Mouse (Mus musculus) cerebellum, postnatal 14 days (tissue): ENCODE measurements around the gene Gli3.

Experiments
- DNase-seq, 2 experiments: peaks; one replicate each; pipeline ENCODE4 v3.0.0; 2021; ENCODE audit warnings: mixed read lengths in 2 of 2

The Gli3 gene

GRCm38 (mm10) chr13:15495820-15496219, 32.8 kb downstream of the Gli3 start:
- DNase-seq = no peak

DNA sequence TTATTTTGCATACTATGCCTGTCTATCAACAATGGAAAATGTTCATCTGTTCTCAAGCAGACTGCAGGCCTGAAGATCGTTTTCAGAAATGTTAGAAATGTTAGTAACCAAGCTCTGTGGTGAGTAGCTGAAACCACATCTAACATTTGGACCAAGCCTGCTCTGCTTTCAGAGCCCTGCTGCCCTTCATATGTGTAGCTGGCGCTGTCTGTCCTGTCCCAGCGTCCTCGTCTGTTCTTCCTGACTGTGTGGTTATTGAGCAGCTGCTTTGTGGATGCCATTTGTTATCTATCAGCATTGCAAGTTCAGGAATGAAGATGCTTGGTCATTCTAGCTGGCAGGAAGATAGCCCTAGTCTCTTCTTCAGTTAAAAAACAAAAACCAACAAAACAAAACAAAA, 35.3 kb downstream of the Gli3 start:
- DNase-seq = peak in 1 of 2 experiments; percentile 7

- no peak for DNase-seq
Measured at GRCm38 (mm10) chr13:15510925-15511324, 47.9 kb downstream of the Gli3 start.

GRCm38 (mm10) chr13:15513114-15513513, 50.1 kb downstream of the Gli3 start:
- DNase-seq = no peak

GRCm38 (mm10) chr13:15514082-15514481, 51.0 kb downstream of the Gli3 start:
- no peak for DNase-seq

DNA sequence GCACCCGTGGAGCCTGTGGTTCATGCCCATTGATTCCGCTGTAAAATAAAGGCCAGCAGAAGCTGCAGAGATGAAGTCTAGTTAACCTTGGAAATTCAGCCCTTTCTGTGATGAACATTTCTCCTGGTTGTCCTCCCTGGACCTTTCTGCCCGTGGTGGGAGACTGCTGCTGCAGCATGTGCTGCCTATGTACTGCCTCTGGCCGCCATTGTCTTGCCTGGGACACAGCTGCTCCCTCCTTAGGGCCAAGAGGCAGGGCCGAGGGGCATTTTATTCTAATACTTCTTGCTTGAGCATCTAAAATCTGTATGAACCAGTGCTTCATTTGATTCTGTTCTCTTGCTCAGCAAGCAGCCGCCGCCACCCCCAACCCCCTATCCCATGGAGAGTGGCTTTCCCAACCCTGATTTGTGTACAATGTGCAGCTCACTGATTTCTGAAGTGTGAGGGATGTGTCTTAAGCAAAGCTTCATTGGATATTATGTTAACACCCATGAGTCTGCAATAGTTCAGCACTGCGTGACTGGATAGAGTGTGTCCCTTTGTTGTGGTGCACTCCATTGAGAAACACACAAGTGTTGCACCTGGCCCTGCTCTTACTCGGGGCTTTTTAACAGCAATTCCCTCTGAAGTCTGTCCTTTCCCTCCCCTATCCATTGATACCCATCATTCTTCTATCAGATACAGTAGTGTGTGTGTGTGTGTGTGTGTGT, 54.2 kb downstream of the Gli3 start:
- no peak for DNase-seq

GRCm38 (mm10) chr13:15520353-15520752, 57.3 kb downstream of the Gli3 start:
- peak; percentile 28 to 42 for DNase-seq

DNA sequence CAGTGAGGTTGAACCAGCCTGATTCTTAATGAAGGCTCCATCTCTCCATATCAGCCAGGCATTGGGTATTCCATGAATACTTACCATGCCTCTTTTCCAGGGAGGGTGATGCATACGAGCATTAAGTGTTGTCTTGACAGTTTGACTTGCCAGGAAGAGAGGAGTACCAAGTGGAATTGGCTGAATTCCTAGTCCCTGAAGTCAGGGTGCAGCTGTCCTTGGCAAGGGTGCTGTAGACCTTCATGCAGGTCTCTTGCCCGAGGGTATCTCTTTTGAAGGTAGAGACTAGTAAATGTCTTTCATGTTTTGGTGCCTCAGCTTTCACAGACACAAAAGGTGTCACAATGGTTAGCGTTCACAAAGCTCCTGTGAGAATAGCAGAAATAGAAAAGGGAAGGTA, 59.1 kb downstream of the Gli3 start:
- no peak for DNase-seq

- DNase-seq = no peak
Measured at GRCm38 (mm10) chr13:15524208-15524607, 61.2 kb downstream of the Gli3 start.

- no peak for DNase-seq
Measured at GRCm38 (mm10) chr13:15526691-15527090, 63.7 kb downstream of the Gli3 start.

- no peak for DNase-seq
Measured at GRCm38 (mm10) chr13:15531568-15531967, 68.5 kb downstream of the Gli3 start.

DNA sequence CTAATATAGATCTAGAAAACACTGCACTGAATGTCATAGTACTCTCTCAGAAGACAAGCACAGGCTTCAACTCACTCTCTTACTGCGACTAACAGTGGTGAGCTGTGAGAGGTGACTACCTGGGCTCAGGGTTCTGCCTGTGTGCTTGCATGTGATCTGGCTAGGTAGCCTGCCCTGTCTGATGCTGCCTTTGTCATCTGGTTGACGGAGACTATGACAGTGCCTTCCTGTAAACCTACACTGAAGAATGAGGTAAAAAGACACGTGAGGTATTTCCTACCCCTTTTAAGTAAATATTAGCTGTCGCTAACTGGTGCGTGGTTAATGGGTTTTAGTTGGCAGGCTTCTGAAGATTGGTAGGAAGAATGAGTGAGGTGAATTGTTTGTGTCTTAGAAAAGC, 74.2 kb downstream of the Gli3 start:
- no peak for DNase-seq

GRCm38 (mm10) chr13:15537611-15538010, 74.6 kb downstream of the Gli3 start:
- peak; percentile 15 to 16 for DNase-seq

DNA sequence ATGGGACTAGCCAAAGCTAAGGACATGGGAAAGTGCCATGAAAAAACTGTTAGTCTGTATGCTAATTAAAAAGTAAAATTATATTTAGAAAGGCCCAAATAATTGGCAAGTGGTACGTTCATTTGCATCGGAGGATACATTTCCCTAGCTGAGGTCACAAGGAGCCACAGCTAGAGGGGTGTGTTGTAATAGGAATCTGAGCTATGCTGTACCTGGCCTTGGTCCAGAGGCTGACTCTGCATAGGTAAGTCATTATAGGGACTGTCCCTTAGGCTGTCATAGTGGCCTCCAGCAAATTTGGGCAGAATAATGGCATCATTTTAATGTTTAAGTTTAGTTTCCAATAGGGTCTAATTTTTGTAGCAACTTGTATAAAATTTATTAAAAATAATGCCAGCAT, 75.4 kb downstream of the Gli3 start:
- DNase-seq = peak in 1 of 2 experiments; percentile 4

GRCm38 (mm10) chr13:15542053-15542452, 79.0 kb downstream of the Gli3 start:
- no peak for DNase-seq

GRCm38 (mm10) chr13:15543169-15543887, 80.3 kb downstream of the Gli3 start:
- DNase-seq = no peak

DNA sequence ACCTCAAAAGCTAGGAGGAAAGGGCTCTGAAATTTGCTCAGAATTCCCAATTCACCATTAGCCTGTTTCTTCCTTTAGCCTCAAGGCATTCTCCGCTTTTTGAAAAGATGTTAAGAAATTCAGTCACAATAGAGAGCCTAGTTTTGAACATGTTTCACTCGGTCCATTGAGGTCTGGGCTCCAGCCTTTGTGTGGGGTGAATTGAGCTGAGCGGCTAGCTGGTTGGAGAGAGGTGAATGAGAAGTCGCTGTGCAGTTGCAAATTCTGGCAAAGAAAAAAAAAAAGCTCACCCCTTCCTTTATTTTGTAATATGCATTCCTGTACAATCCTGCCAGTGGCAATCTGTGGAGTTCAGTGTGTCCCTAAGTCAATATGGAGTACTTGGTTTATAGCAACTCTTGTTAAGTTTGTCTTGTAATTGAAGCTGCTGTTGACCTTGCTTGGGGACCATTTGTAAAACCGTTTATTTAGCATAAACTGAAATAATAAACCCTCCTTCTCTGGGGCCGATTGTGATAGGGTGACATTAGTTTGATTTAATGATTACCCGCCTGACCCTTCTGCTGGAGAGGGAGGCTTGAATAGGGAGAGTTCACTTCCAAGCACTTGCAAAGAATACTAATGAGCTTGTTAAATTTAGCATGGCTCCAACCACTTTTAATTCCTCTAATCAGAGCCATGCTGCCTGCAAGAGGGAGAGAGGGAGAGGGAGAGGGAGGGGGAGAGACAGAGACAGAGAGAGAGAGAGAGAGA, 81.0 kb downstream of the Gli3 start:
- DNase-seq = no peak

DNA sequence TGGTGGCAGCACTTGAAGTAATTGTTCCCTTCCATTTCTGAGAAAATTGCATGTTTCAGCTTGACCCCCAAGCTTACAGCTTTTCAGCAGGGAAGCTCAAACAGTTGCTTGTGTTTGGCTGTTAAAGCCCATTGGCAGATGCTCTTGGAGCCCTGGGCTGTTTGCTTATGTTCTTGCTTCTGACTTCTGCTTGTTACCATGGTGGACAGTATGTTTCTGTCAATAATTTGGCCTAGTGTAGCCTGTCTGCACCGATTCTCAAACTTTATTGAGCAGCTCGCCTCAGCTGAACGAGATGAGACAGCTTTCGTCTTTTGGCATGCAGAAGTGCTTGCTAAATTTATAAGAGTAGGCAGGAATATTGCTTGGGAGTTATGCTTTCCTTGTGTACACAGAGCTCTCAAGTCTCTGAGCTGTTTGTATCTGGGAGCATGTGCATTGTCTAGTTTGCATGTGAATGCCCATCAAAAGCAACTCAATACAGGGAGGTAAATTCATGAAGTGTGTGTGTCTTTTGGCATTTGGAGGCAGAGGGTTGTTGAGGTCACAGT, 82.4 kb downstream of the Gli3 start:
- peak in 1 of 2 experiments; percentile 10 for DNase-seq

GRCm38 (mm10) chr13:15546258-15546657, 83.2 kb downstream of the Gli3 start:
- DNase-seq = no peak

- no peak for DNase-seq
Measured at GRCm38 (mm10) chr13:15549466-15549865, 86.4 kb downstream of the Gli3 start.

DNA sequence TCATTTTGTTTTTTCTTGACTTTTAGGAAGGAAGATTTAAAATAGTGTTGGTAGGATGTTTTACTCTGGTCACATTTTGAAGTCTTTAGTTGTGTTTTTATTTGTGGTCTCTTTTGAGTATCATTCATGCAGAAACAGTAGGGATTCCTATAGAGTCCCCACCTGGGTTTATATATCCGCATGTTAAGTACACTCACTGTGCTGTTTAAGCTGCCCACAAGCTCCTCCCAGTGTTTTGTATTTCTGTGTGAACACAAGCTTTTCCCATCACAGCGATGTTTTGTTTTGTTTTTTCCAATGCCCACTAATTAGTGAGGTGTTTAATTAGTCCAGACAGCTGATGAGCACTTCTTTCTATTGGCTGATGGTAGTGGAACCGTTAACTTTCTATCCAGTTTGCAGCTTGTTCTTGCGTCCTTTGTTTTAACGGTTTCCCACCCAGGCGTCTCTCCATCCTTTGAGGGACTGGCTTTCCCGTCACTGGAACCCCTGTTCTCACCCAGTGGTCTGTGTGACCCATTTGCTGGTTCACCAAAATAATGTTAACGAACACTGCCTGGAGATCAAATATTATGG, 87.1 kb downstream of the Gli3 start:
- no peak for DNase-seq

- no peak for DNase-seq
Measured at GRCm38 (mm10) chr13:15550731-15551130, 87.7 kb downstream of the Gli3 start.

- no peak for DNase-seq
Measured at GRCm38 (mm10) chr13:15552009-15552408, 89.0 kb downstream of the Gli3 start.
